Mouse (Mus musculus) hematopoietic multipotent progenitor cell, adult 10-12 weeks (in vitro differentiated cells): ENCODE results near the gene Prss54. TPM values are rescaled to one million over a fixed set of nuclear protein-coding genes. Genes with fewer than 3 reads are reported as not detected.

Source experiments
- polyA plus RNA-seq: library from polyadenylated mRNA; stranded (reverse); fragments of >175 nt; gene quantifications from 2 replicates; pipeline ENCODE4 v1.2.3, GENCODE M21; 2012; ENCODE audit warnings: low replicate concordance

Prss54 gene
- polyA plus RNA-seq, result not detected in 2 replicates

GRCm38 (mm10) chr8:95576240-95576639, at the start of gene Prss54:
Prss54 (minus strand) TSS chr8:95576340.

GRCm38 (mm10) chr8:95533584-95534387, 42.4 kb downstream of the Prss54 start, which contains the start of gene Ccdc113:
Ccdc113 (plus strand) TSS chr8:95534085.

Other genes with a start within 250 kb of the Prss54 start
- gene Zfp319, start 244.4 kb downstream of the Prss54 start, polyA plus RNA-seq, result 13.0 and 17.8 TPM in 2 replicates
- gene Usb1, start 244.1 kb downstream of the Prss54 start, polyA plus RNA-seq, result 20.3 and 25.0 TPM in 2 replicates
- gene Mmp15, start 224.1 kb downstream of the Prss54 start, polyA plus RNA-seq, result 0.40 and 0.63 TPM in 2 replicates
- gene Cfap20, start 141.5 kb downstream of the Prss54 start, polyA plus RNA-seq, result 13.2 and 31.0 TPM in 2 replicates
- 7.8 and 25.5 TPM in 2 replicates for gene Csnk2a2, start 86.3 kb downstream of the Prss54 start, polyA plus RNA-seq
- gene Ccdc113, start 42.3 kb downstream of the Prss54 start, polyA plus RNA-seq, result not detected in 2 replicates
- gene Gins3, start 57.1 kb upstream of the Prss54 start, polyA plus RNA-seq, result 4.1 and 10.8 TPM in 2 replicates
- 0.18 and 0.61 TPM in 2 replicates for gene Ndrg4, start 100.6 kb upstream of the Prss54 start, polyA plus RNA-seq
- 7.2 and 12.3 TPM in 2 replicates for gene Setd6, start 139.5 kb upstream of the Prss54 start, polyA plus RNA-seq
- 45.8 and 52.5 TPM in 2 replicates for gene Cnot1, start 231.1 kb upstream of the Prss54 start, polyA plus RNA-seq
- gene Sap18b, start 249.0 kb upstream of the Prss54 start, polyA plus RNA-seq, result 38.4 and 47.8 TPM in 2 replicates